Mouse (Mus musculus) stomach, embryonic 16.5 days (tissue): ENCODE measurements around the gene Cnnm4. TPM values are rescaled to one million over a fixed set of nuclear protein-coding genes. Genes with fewer than 3 reads are reported as not detected.

ENCODE experiments used
- ATAC-seq: fragments of 200-750 bp; cut with Nextera tagmentation; 2 replicates; pipeline ENCODE4 v1.8.0; 2017; ENCODE audit warnings: moderate number of reproducible peaks, moderate TSS enrichment; ENCODE audit not compliant: insufficient read depth, low FRiP score
- H3K27ac ChIP-seq: fragments of 300-500 bp; sonication (generic); 2 replicates; pipeline ENCODE4 v1.5.1; 2014; ENCODE audit warnings: low read length
- H3K27me3 ChIP-seq: fragments of 300-500 bp; sonication (generic); 2 replicates; pipeline ENCODE4 v1.6.1; 2014; ENCODE audit warnings: low read length, control low read depth, mixed read lengths; ENCODE audit not compliant: control insufficient read depth, insufficient read depth
- H3K36me3 ChIP-seq: fragments of 300-500 bp; sonication (generic); 2 replicates; pipeline ENCODE4 v1.6.1; 2014; ENCODE audit warnings: low read length; ENCODE audit not compliant: control insufficient read depth, insufficient read depth
- H3K4me1 ChIP-seq: fragments of 300-500 bp; sonication (generic); 2 replicates; pipeline ENCODE4 v1.6.1; 2014; ENCODE audit warnings: low read length, control low read depth, mixed read lengths; ENCODE audit not compliant: control insufficient read depth, insufficient read depth
- H3K4me2 ChIP-seq: fragments of 300-500 bp; sonication (generic); 2 replicates; pipeline ENCODE4 v1.6.1; 2014; ENCODE audit warnings: low read depth, low read length, mixed read lengths
- H3K4me3 ChIP-seq: fragments of 300-500 bp; sonication (generic); replicated peaks from 2 replicates; pipeline ENCODE4 v1.5.1; 2014; ENCODE audit warnings: mild to moderate bottlenecking, low read length
- H3K9ac ChIP-seq: fragments of 300-500 bp; sonication (generic); 2 replicates; pipeline ENCODE4 v1.6.1; 2014; ENCODE audit warnings: low read length
- H3K9me3 ChIP-seq: fragments of 300-500 bp; sonication (generic); replicated peaks from 2 replicates; pipeline ENCODE4 v1.6.1; 2016; ENCODE audit warnings: low read length, control low read depth; ENCODE audit not compliant: control insufficient read depth
- WGBS: fragments of 180-500 bp; shearing (Covaris S2); extraction: QIAGEN DNeasy Blood & Tissue Kit; methylation state at CpG from one replicate; pipeline ENCODE4 v1.1.7; 2014; 5-methylcytosine and 5-hydroxymethylcytosine counted together
- polyA plus RNA-seq: library from polyadenylated mRNA; unstranded; fragments of >200 nt; fragmentation: Nextera tagmentation; extraction: Ambion mirVana; gene quantifications from 2 replicates; pipeline ENCODE4 v1.2.1, GENCODE M21; 2015

Cnnm4 gene
- polyA plus RNA-seq, 1 experiment from 2014 or later = 16.7 TPM

- no peak overlapping the region for H3K27ac ChIP-seq
- H3K9me3 ChIP-seq = no peaks in the 10 kb centered on the region
- ATAC-seq = no peak
- 83% methylated on average over 11 of the region's 11 CpGs for WGBS
- no peak overlapping the region for H3K4me2 ChIP-seq
- no peak overlapping the region for H3K4me3 ChIP-seq
- no peaks in the 10 kb centered on the region for H3K4me1 ChIP-seq
- peaks cover 15% of the 10 kb centered on the region for H3K36me3 ChIP-seq
- no peaks in the 10 kb centered on the region for H3K27me3 ChIP-seq
- H3K9ac ChIP-seq = no peak overlapping the region
Measured at GRCm38 (mm10) chr1:36540132-36540531, 68.7 kb downstream of the Cnnm4 start.

- H3K27ac ChIP-seq = no peak overlapping the region
- no peaks in the 10 kb centered on the region for H3K27me3 ChIP-seq
- H3K4me3 ChIP-seq = no peak overlapping the region
- 93% methylated on average over 12 of the region's 12 CpGs for WGBS
- H3K9me3 ChIP-seq = no peaks in the 10 kb centered on the region
- no peak for ATAC-seq
- H3K9ac ChIP-seq = no peak overlapping the region
- H3K36me3 ChIP-seq = peaks cover 15% of the 10 kb centered on the region
- no peaks in the 10 kb centered on the region for H3K4me1 ChIP-seq
- no peak overlapping the region for H3K4me2 ChIP-seq
Measured at GRCm38 (mm10) chr1:36540807-36541206, 69.4 kb downstream of the Cnnm4 start.

- Histone ChIP-seq H3K27me3 (no peaks in the 10 kb centered on the region), H3K9ac (no peak overlapping the region), H3K9me3 (no peaks in the 10 kb centered on the region), H3K27ac (no peak overlapping the region), H3K4me3 (no peak overlapping the region), H3K4me1 (peaks cover 7% of the 10 kb centered on the region; the same call in 1 of the 2 replicates), H3K4me2 (no peak overlapping the region), H3K36me3 (peaks cover 15% of the 10 kb centered on the region)
- 96% methylated on average over 16 of the region's 16 CpGs for WGBS
- ATAC-seq = no peak
Measured at GRCm38 (mm10) chr1:36541844-36542243, 70.4 kb downstream of the Cnnm4 start.

GRCm38 (mm10) chr1:36542925-36543324, 71.5 kb downstream of the Cnnm4 start:
- Histone ChIP-seq H3K9me3 (no peaks in the 10 kb centered on the region), H3K9ac (no peak overlapping the region), H3K4me1 (peaks cover 13% of the 10 kb centered on the region), H3K4me3 (no peak overlapping the region), H3K27ac (no peak overlapping the region), H3K36me3 (peaks cover 12% of the 10 kb centered on the region), H3K27me3 (no peaks in the 10 kb centered on the region), H3K4me2 (no peak overlapping the region)
- no peak for ATAC-seq
- 94% methylated on average over 9 of the region's 9 CpGs for WGBS

- no peak overlapping the region for H3K9ac ChIP-seq
- 56% methylated on average over 2 of the region's 2 CpGs for WGBS
Measured at GRCm38 (mm10) chr1:36545382-36545781, 74.0 kb downstream of the Cnnm4 start.

GRCm38 (mm10) chr1:36545845-36546600, 74.6 kb downstream of the Cnnm4 start:
- no peaks in the 10 kb centered on the region for H3K27me3 ChIP-seq
- H3K9ac ChIP-seq = peak overlapping the region; percentile 88; the same call in 1 of the 2 replicates
- H3K27ac ChIP-seq = peak overlapping the region; percentile 82; the same call in 1 of the 2 replicates
- H3K4me1 ChIP-seq = peaks cover 36% of the 10 kb centered on the region
- no peaks in the 10 kb centered on the region for H3K9me3 ChIP-seq
- peak overlapping the region; percentile 82 for H3K4me3 ChIP-seq
- WGBS = 66% methylated on average over 19 of the region's 19 CpGs
- ATAC-seq = no peak
- peaks cover 20% of the 10 kb centered on the region for H3K36me3 ChIP-seq
- H3K4me2 ChIP-seq = peak overlapping the region; percentile 86

More at GRCm38 (mm10) chr1:36545382-36545781, 74.0 kb downstream of the Cnnm4 start:
- ATAC-seq = no peak
- H3K36me3 ChIP-seq = peaks cover 17% of the 10 kb centered on the region
- H3K4me3 ChIP-seq = no peak overlapping the region
- no peaks in the 10 kb centered on the region for H3K9me3 ChIP-seq
- H3K4me2 ChIP-seq = no peak overlapping the region
- no peak overlapping the region for H3K27ac ChIP-seq
- H3K27me3 ChIP-seq = no peaks in the 10 kb centered on the region
- H3K4me1 ChIP-seq = peaks cover 36% of the 10 kb centered on the region

- Histone ChIP-seq H3K27ac (peak within 1 kb of the TSS; percentile 82), H3K36me3 (peaks cover 20% of the 10 kb centered on the region), H3K27me3 (no peaks in the 10 kb centered on the region), H3K9me3 (no peaks in the 10 kb centered on the region), H3K4me1 (peaks cover 36% of the 10 kb centered on the region), H3K4me3 (peak within 1 kb of the TSS; percentile 82), H3K9ac (peak within 1 kb of the TSS; percentile 88), H3K4me2 (peak within 1 kb of the TSS; percentile 86)
- peak; percentile 99 for ATAC-seq
- WGBS = under 1% methylated on average over 43 of the region's 43 CpGs
Measured at GRCm38 (mm10) chr1:36546888-36547471, 75.6 kb downstream of the Cnnm4 start, which contains the start of gene Ankrd39. Gene Ankrd39, minus strand, starts transcription at chr1:36547445.

- Histone ChIP-seq H3K27me3 (no peaks in the 10 kb centered on the region), H3K4me1 (peaks cover 36% of the 10 kb centered on the region)
Measured at GRCm38 (mm10) chr1:36547981-36548598, 76.7 kb downstream of the Cnnm4 start.

GRCm38 (mm10) chr1:36548771-36549170, 77.4 kb downstream of the Cnnm4 start:
- Histone ChIP-seq H3K4me3 (no peak overlapping the region), H3K9ac (peak overlapping the region; percentile 52), H3K27ac (peak overlapping the region; percentile 74; the same call in 1 of the 2 replicates), H3K36me3 (peaks cover 31% of the 10 kb centered on the region), H3K4me1 (peaks cover 36% of the 10 kb centered on the region), H3K9me3 (no peaks in the 10 kb centered on the region), H3K4me2 (no peak overlapping the region), H3K27me3 (no peaks in the 10 kb centered on the region)
- no peak for ATAC-seq
- 39% methylated on average over 8 of the region's 8 CpGs for WGBS

More at GRCm38 (mm10) chr1:36547981-36548598, 76.7 kb downstream of the Cnnm4 start:
- Histone ChIP-seq H3K9ac (no peak overlapping the region; the same call in 1 of the 2 replicates), H3K27ac (peak overlapping the region; percentile 74; the same call in 1 of the 2 replicates), H3K36me3 (peaks cover 25% of the 10 kb centered on the region), H3K4me3 (no peak overlapping the region), H3K9me3 (no peaks in the 10 kb centered on the region), H3K4me2 (no peak overlapping the region)
- 36% methylated on average over 9 of the region's 9 CpGs for WGBS
- no peak for ATAC-seq
